Mouse (Mus musculus): ENCODE measurements around the gene Fars2. TPM values are rescaled to one million over a fixed set of nuclear protein-coding genes. Genes with fewer than 3 reads are reported as not detected.

The Fars2 gene
- polyA plus RNA-seq, 1 experiment from 2014 or later = 31.4 TPM

DNA sequence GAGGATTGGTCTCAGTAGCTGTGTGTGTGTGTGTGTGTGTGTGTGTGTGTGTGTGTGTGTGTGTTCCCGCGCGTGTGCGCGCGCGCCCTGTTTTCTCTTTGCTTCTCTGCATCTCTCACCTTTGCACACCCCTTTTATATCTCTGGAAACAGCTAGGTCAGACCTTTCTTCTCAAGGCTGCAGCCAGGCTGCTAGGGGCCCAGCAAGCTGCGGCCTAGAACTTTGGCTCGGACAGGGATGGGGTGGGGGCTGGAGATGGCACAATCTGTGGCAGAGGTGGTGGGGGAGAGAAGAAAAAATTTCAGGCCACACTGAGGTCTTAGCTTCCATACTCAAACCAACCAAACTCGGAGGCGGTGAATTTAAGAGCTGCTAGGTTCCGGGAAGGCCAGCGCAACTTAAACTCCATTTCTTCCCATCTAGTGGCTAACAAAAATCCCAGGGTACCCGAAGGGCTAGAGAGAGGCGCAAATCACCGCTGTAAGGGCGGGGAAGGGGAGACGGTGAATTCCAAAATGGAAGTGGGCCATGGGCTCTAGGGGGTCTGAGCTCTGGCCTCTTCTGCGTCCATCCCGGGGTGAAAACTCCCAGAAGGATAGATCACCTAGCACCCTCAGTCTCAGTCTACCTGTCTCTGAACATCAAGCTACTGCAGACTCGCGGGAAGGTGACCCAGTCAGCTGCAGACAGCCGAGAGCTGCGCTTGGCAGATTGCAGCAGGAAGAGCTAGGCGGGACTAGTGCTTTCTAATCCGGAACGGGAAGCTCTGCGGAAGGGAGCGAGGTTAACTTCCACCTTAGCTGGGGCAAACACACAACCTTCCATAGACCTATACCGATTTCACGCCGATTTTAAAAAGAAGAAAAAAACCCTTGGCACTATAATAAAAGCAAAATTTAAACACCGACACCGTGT, 614.1 kb downstream of the Fars2 start:
- no peak for ATAC-seq
- H3K27me3 ChIP-seq = peaks cover 8% of the 10 kb centered on the region
- TF ChIP-seq CTCF (IDR thresholded peaks at IDR 0.05) = no peak
- ChIA-PET POLR2A (interaction anchor here (0.8 kb wide), 1 partner anchor 85 kb away, joined by 3 read pairs; no protein-coding TSS in a partner anchor), CTCF (no interaction called here)
- in situ Hi-C loops (cut with MboI; ENCODE audit: low pct_unique_long_range_greater_than_20kb) = no loop called here
- no peak for DNase-seq (ENCODE audit: low read depth, low spot score)

GRCm38 (mm10) chr13:36731931-36732461, 614.8 kb downstream of the Fars2 start:
- H3K27me3 ChIP-seq = peaks cover 6% of the 10 kb centered on the region
- ATAC-seq (no peak), DNase-seq (ENCODE audit: low read depth, low spot score) (no peak)
- no peak for TF ChIP-seq CTCF (IDR thresholded peaks at IDR 0.05)
- ChIA-PET CTCF (no interaction called here), POLR2A (interaction anchor here (0.8 kb wide), 1 partner anchor 84 kb away, joined by 3 read pairs; no protein-coding TSS in a partner anchor)
- in situ Hi-C loops (cut with MboI; ENCODE audit: low pct_unique_long_range_greater_than_20kb) = no loop called here

DNA sequence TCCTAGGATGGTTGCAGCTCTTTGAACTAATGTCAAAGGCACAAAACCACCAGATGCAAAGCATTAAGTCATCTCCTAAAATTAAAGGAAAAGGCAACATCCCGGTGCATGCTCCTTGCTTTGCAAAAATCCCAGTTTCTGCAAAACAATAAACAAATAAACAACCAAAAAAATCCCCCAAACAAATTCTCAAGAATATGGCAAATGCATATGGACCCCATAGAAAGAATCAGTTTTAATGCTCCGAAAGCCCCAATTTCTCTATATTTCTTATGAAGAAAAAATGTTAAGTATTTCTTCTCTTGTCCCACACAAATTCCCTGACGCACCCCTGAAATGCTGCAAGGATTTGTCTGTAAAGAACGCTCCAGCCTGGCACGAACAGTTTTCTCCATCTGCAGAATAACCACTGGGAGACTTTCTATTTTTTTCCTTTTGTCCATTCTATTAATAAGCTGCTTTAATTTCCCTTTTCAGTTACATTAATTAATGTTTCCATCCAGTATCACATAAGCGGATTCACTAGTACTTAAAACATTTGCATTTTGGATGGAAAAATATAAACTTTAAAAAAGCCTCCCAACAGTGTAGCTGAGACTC, 615.8 kb downstream of the Fars2 start:
- H3K27me3 ChIP-seq = peaks cover 5% of the 10 kb centered on the region
- ChIA-PET POLR2A (interaction anchor here (0.6 kb wide), 1 partner anchor 639 kb away, joined by 3 read pairs; no protein-coding TSS in a partner anchor), CTCF (no interaction called here)
- DNase-seq (ENCODE audit: low read depth, low spot score) (no peak), ATAC-seq (no peak)
- no peak for TF ChIP-seq CTCF (IDR thresholded peaks at IDR 0.05)
- in situ Hi-C loops (cut with MboI; ENCODE audit: low pct_unique_long_range_greater_than_20kb) = no loop called here

- peaks cover 5% of the 10 kb centered on the region for H3K27me3 ChIP-seq
Measured at GRCm38 (mm10) chr13:36733566-36733965, 616.4 kb downstream of the Fars2 start.

DNA sequence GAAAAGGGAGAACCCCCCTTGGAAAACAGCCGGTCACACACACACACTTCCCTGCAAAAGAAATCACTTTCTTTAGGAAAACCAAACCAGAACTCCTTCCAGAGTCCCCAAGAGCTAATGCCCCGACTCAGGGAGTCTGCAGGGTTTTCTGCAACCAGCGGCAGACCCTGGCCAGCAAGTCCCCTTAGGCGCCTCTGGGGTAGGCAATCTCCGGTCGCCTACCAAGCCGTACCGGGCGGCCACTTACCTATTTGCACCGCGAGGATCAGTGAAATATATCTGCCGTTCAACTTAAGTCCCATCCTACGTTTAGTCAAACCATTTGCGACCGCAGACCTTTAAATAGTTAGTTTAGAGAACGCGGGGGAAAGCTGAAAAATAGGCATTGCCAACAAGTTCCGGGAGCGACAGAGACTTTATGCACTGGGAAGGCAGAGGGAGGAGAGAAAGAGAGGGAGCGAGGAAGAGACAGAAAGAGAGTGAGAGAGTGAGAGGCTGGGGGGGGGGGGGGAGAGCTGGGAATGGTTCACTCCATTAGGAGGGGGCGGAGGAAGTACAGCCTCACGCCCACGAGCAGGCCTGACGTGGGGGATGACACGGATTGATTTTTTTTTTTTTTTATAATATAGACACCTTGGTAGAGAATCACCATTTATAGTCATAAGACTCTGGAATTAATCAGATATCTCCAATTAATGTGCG, 616.9 kb downstream of the Fars2 start:
- TF ChIP-seq CTCF (IDR thresholded peaks at IDR 0.05) = no peak
- DNase-seq (ENCODE audit: low read depth, low spot score) = no peak
- H3K27me3 ChIP-seq = peaks cover 5% of the 10 kb centered on the region
- ChIA-PET CTCF (no interaction called here), POLR2A (no interaction called here)
- ATAC-seq = no peak
- in situ Hi-C loops (cut with MboI; ENCODE audit: low pct_unique_long_range_greater_than_20kb) = no loop called here

More at GRCm38 (mm10) chr13:36733566-36733965, 616.4 kb downstream of the Fars2 start:
- CTCF ChIA-PET = no interaction called here
- POLR2A ChIA-PET = interaction anchor here (0.6 kb wide), 1 partner anchor 640 kb away, joined by 3 read pairs; no protein-coding TSS in a partner anchor
- ATAC-seq (no peak), DNase-seq (ENCODE audit: low read depth, low spot score) (no peak)
- in situ Hi-C loops (cut with MboI; ENCODE audit: low pct_unique_long_range_greater_than_20kb) = no loop called here
- no peak for TF ChIP-seq CTCF (IDR thresholded peaks at IDR 0.05)

GRCm38 (mm10) chr13:36734731-36735571, 617.7 kb downstream of the Fars2 start, which contains the start of gene Nrn1:
Gene Nrn1 (minus strand): TSS chr13:36735131.
- DNase-seq (ENCODE audit: low read depth, low spot score) = no peak
- CTCF ChIA-PET = no interaction called here

DNA sequence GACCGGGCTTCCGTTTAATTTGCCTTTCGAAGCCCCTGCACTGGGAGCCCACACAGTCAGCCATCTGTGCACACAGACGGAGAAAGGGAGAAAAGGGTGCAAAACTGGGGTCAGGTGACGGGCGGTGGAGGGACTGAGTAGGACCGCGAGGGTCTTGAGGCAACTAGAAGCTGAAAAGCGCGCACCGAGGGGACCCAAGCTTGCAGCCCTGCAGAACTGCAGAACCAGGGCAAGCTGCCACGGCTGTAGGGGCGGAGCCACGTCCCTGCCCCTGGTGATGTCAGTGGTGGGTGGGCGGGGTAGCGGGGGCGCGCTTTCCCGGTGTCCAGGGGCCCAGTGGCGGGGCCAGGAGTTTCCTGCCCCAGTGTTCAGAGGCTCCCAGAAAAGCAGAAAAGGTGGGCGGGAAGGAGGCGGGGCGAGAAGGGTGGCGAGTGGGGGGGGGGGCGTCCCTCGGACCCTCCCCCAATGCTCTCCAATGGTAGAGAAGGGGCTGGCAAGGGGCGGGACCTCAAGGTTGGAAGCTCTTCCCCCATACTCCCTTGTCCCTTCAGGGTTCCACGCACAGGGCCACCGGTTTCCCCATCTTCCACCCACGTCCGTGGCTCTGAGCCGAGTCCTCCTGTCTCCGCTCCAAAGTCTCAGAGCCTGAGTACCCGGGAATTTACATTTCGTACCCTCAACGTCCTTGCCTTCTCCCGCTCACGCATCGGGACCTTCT, 618.8 kb downstream of the Fars2 start:
- no peak for DNase-seq (ENCODE audit: low read depth, low spot score)
- POLR2A ChIA-PET = no interaction called here
- in situ Hi-C loops (cut with MboI; ENCODE audit: low pct_unique_long_range_greater_than_20kb) = no loop called here
- CTCF ChIA-PET = no interaction called here
- TF ChIP-seq CTCF (IDR thresholded peaks at IDR 0.05) = no peak
- H3K27me3 ChIP-seq = peaks cover 5% of the 10 kb centered on the region
- no peak for ATAC-seq

More at GRCm38 (mm10) chr13:36734731-36735571, 617.7 kb downstream of the Fars2 start, which contains the start of gene Nrn1:
- H3K27me3 ChIP-seq = peaks cover 5% of the 10 kb centered on the region
- POLR2A ChIA-PET = no interaction called here
- no peak for ATAC-seq
- in situ Hi-C loops (cut with MboI; ENCODE audit: low pct_unique_long_range_greater_than_20kb) = no loop called here
- TF ChIP-seq CTCF (IDR thresholded peaks at IDR 0.05) = no peak

DNA sequence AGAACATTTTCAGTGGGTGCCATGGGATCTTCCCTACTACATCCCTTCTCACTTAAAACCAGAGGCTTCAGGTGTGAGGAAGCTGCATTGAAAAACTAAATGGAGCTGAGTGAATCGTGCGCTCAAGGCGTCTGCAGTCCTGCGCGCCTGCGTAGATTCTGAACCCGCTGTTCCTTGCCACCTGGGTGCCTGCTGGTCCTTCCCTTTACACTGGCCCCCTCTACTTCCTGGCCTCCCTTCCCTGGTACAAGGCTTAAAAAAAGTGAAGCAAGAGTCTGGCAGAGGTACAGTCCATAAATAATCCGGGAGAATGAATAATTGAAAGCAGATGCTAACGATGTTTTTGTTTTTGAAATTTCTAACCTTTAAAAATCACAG, 619.4 kb downstream of the Fars2 start:
- in situ Hi-C loops (cut with MboI; ENCODE audit: low pct_unique_long_range_greater_than_20kb) = no loop called here
- no peak for TF ChIP-seq CTCF (IDR thresholded peaks at IDR 0.05)
- no peak for DNase-seq (ENCODE audit: low read depth, low spot score)
- POLR2A ChIA-PET = no interaction called here
- H3K27me3 ChIP-seq = peaks cover 5% of the 10 kb centered on the region
- ATAC-seq = no peak
- CTCF ChIA-PET = no interaction called here

GRCm38 (mm10) chr13:36750056-36750455, 632.8 kb downstream of the Fars2 start:
- ATAC-seq = no peak
- in situ Hi-C loops (cut with MboI; ENCODE audit: low pct_unique_long_range_greater_than_20kb) = no loop called here
- ChIA-PET CTCF (no interaction called here), POLR2A (no interaction called here)
- peak; percentile 10 for DNase-seq (ENCODE audit: low read depth, low spot score)
- no peak for TF ChIP-seq CTCF (IDR thresholded peaks at IDR 0.05)
- no peaks in the 10 kb centered on the region for H3K27me3 ChIP-seq

All from Patski (cell line).